Comparison of ENCODE assay signal across 14 mouse cellular contexts in genomic region chr14:24196947-24197346, GRCm38 (mm10). TPM values are rescaled to one million over a fixed set of nuclear protein-coding genes. Genes with fewer than 3 reads are reported as not detected.
DNase-seq lines count a peak whose midpoint lies in the region; ATAC-seq and TF ChIP-seq lines count a peak whose summit lies in the region.
"Had no signal": no experiment of that assay in that cellular context is flagged by ENCODE, and none has a peak within 500 bp of the region (broad histone marks: within the 10 kb centered on the region; RNA-seq: fewer than 3 reads in every experiment).

No protein-coding gene starts in this region.

- 76% methylated on average over 6 of the region's 6 CpGs for WGBS in intestine, postnatal 0 days
- WGBS in intestine, embryonic 16.5 days: 79% methylated on average over 6 of the region's 6 CpGs
- 71% methylated on average over 6 of the region's 6 CpGs for WGBS in stomach, postnatal 0 days

- no peak overlapping the region for H3K4me3 ChIP-seq in intestine, postnatal 0 days (ENCODE audit: low read depth, low read length)
- no peak overlapping the region for H3K4me3 ChIP-seq in intestine, embryonic 16.5 days (ENCODE audit: low read length)
- H3K4me3 ChIP-seq in stomach, postnatal 0 days (ENCODE audit: low read depth, low read length): no peak overlapping the region
- H3K4me3 ChIP-seq: stomach, embryonic 15.5 days had no signal

- no peak overlapping the region for H3K9ac ChIP-seq in intestine, postnatal 0 days (ENCODE audit: low read depth, low read length)
- no peak overlapping the region for H3K9ac ChIP-seq in intestine, embryonic 16.5 days (ENCODE audit: low read depth, low read length)
- no peak overlapping the region for H3K9ac ChIP-seq in stomach, postnatal 0 days (ENCODE audit: low read length)
- H3K9ac ChIP-seq: lung, embryonic 14.5 days; stomach, embryonic 15.5 days had no signal

- ATAC-seq in intestine, postnatal 0 days: no peak
- no peak for ATAC-seq in intestine, embryonic 16.5 days
- peak; percentile 18; the same call in 1 of the 2 replicates for ATAC-seq in stomach, postnatal 0 days (ENCODE audit: low FRiP score, low TSS enrichment)

- H3K4me1 ChIP-seq in intestine, postnatal 0 days (replicated peaks; ENCODE audit: control insufficient read depth, insufficient read depth, low read length): no peaks in the 10 kb centered on the region
- H3K4me1 ChIP-seq in intestine, embryonic 16.5 days (ENCODE audit: control insufficient read depth, insufficient read depth, low read length): peaks cover 4% of the 10 kb centered on the region; the same call in 1 of the 2 replicates
- 0 out of 2 replicates have a peak, but pooled peaks cover 2% of the 10 kb centered on the region for H3K4me1 ChIP-seq in stomach, postnatal 0 days (replicated peaks; ENCODE audit: control insufficient read depth, insufficient read depth)

- no peak for TF ChIP-seq EP300 in stomach, postnatal 0 days (optimal IDR thresholded peaks at IDR 0.05)

- no peaks in the 10 kb centered on the region for H3K9me3 ChIP-seq in intestine, postnatal 0 days (ENCODE audit: control insufficient read depth)
- no peaks in the 10 kb centered on the region for H3K9me3 ChIP-seq in intestine, embryonic 16.5 days (ENCODE audit: control insufficient read depth, low read length)
- no peaks in the 10 kb centered on the region for H3K9me3 ChIP-seq in stomach, postnatal 0 days (ENCODE audit: control insufficient read depth, low read length)
- H3K9me3 ChIP-seq: stomach, embryonic 15.5 days had no signal

- peak; percentile 34 for DNase-seq in adrenal gland, adult 2 months
- no peak for DNase-seq in adrenal gland, adult 8-10 months
- peak; percentile 46 for DNase-seq in urinary bladder, postnatal 14 days (ENCODE audit: low spot score)
- DNase-seq in urinary bladder, adult 18-20 months (ENCODE audit: low spot score in 2 of 2): no peak
- peak; percentile 41 for DNase-seq in stomach, postnatal 0 days (ENCODE audit: low spot score)
- no peak for DNase-seq in frontal cortex, adult 2 months (ENCODE audit: extremely low spot score in 1 of 2, low spot score in 1 of 2)
- DNase-seq: cerebellum, adult 11 months; left cerebral cortex, postnatal 4 days; lung, embryonic 14.5 days; midbrain, embryonic 14.5 days had no signal

- no peak overlapping the region for H3K27ac ChIP-seq in intestine, postnatal 0 days (ENCODE audit: low read depth, low read length)
- H3K27ac ChIP-seq in intestine, embryonic 16.5 days (ENCODE audit: low read length): no peak overlapping the region
- H3K27ac ChIP-seq in stomach, postnatal 0 days (replicated peaks): no peak overlapping the region
- H3K27ac ChIP-seq: stomach, embryonic 15.5 days had no signal

- H3K36me3 ChIP-seq in intestine, postnatal 0 days (ENCODE audit: control insufficient read depth, insufficient read depth): peaks cover 12% of the 10 kb centered on the region
- H3K36me3 ChIP-seq in intestine, embryonic 16.5 days (ENCODE audit: control insufficient read depth, insufficient read depth, low read length): 0 out of 2 replicates have a peak, but pooled peaks cover 4% of the 10 kb centered on the region
- H3K36me3 ChIP-seq in stomach, postnatal 0 days (ENCODE audit: control insufficient read depth, insufficient read depth, low read length): no peaks in the 10 kb centered on the region
- H3K36me3 ChIP-seq: stomach, embryonic 15.5 days had no signal

- no peaks in the 10 kb centered on the region for H3K27me3 ChIP-seq in intestine, postnatal 0 days (replicated peaks; ENCODE audit: control insufficient read depth, insufficient read depth, low read length)
- H3K27me3 ChIP-seq in intestine, embryonic 16.5 days (replicated peaks; ENCODE audit: control insufficient read depth, insufficient read depth, low read length): no peaks in the 10 kb centered on the region
- no peaks in the 10 kb centered on the region for H3K27me3 ChIP-seq in stomach, postnatal 0 days (ENCODE audit: control insufficient read depth, insufficient read depth, low read length)
- H3K27me3 ChIP-seq: stomach, embryonic 15.5 days had no signal

- H3K4me2 ChIP-seq in intestine, postnatal 0 days (replicated peaks; ENCODE audit: low read depth): no peak overlapping the region
- no peak overlapping the region for H3K4me2 ChIP-seq in intestine, embryonic 16.5 days (ENCODE audit: low read depth, low read length)
- no peak overlapping the region for H3K4me2 ChIP-seq in stomach, postnatal 0 days (replicated peaks; ENCODE audit: low read depth)
- H3K4me2 ChIP-seq: lung, embryonic 14.5 days; stomach, embryonic 15.5 days had no signal

- TF ChIP-seq CTCF in intestine, postnatal 0 days (IDR thresholded peaks at IDR 0.05; ENCODE audit: low read depth): peak; percentile 38
- TF ChIP-seq CTCF in stomach, postnatal 0 days (IDR thresholded peaks at IDR 0.05; ENCODE audit: low read depth): peak; percentile 52

RNA-seq across cellular contexts. Expression of gene Dlg5, which starts 48.8 kb away (rescaled TPM):
- 10 to 100 TPM; 44.5 to 48.6 TPM for total RNA-seq in adrenal gland, adult 2 months (2021)
- polyA plus RNA-seq in adrenal gland, adult 2 months (2012; rRNA removed): 65.2 and 72.1 TPM in 2 replicates
- total RNA-seq in adrenal gland, adult 8-10 months (2022): 10 to 100 TPM; 49.9 to 76.1 (median 55.6) TPM
- polyA plus RNA-seq in intestine, postnatal 0 days (2015; fragmentation: Nextera tagmentation; extraction: Ambion mirVana): 5.0 and 5.5 TPM in 2 replicates
- polyA plus RNA-seq in intestine, embryonic 16.5 days (2015; fragmentation: Nextera tagmentation; extraction: Ambion mirVana): 7.4 and 7.8 TPM in 2 replicates
- 3.8 and 5.0 TPM in 2 replicates for polyA plus RNA-seq in stomach, postnatal 0 days (2015; fragmentation: Nextera tagmentation; extraction: Ambion mirVana)
- 29.8 and 32.3 TPM in 2 replicates for polyA plus RNA-seq in frontal cortex, adult 2 months (2012; rRNA removed)
- total RNA-seq: neutrophil, adult 5-6 weeks had no signal

Comparison
In these comparisons a context has a peak if more than half of its experiments do, and no peak if none do; other contexts are left out.
1. DNase-seq: peak in adrenal gland, adult 2 months (single experiment), urinary bladder, postnatal 14 days (single experiment) and stomach, postnatal 0 days (single experiment); none in adrenal gland, adult 8-10 months (single experiment), urinary bladder, adult 18-20 months (0 of 2) and frontal cortex, adult 2 months (0 of 2).